Mouse (Mus musculus): Measurements from ENCODE around the gene Gm14226.

- TF ChIP-seq CTCF (IDR thresholded peaks at IDR 0.05) = no peak
- no peak for TF ChIP-seq EP300 (IDR thresholded peaks at IDR 0.05)
These were observed 15.1 kb downstream of the Gm14226 start for GRCm38 (mm10) chr2:155032938-155033710.
